Mouse (Mus musculus): ENCODE results near the gene Taz. TPM values are rescaled to one million over a fixed set of nuclear protein-coding genes. Genes with fewer than 3 reads are reported as not detected.
A peak's percentile ranks its signal among the peaks of the same experiment; 100 is the strongest.

Gene Taz
- polyA plus RNA-seq, 1 experiment from 2014 or later: 88.2 TPM

DNA sequence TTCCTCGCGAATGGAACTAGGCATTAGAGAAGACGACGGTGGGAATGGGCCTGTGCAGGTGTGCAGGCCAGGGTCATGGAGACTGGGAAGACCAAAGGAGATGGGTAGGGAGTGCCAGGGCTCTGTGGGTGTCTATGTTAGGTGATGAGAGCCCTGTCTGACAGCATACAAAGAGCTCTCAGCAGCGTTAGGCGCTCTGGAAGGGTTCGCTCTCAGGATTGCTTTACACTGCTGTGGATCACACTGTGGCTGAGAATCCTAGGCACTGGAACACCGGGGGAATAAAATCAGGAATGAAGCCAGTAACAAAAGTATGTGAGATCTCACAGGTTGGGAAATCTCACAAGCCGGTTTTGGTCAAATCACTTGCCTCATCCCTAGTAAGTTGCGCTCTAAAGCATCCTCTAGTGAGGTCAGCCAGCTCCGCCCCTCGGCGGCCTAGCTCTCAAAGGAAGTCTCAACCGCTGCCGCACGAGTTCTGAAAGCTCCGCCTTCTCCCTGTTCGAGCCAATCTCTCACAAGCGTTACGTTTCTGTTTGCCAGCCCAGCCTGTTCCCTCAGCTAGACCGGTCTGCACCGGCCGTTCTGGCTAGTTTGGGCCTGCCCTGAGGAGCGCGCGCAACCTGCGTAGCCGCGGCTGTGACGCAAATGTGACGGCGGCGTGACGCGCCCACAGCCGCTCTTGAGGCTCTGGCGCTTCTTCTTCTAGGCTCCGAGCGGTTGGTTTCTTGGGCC, 27.4 kb upstream of the Taz start, which contains the start of gene Emd:
Gene Emd (plus strand): TSS at position 535 of the 735 bp plus-strand sequence.
- peaks cover 6% of the 10 kb centered on the region for H3K4me1 ChIP-seq
- peak within 1 kb of the TSS; percentile 94 for H3K27ac ChIP-seq
- peak; percentile 98 for ATAC-seq (replicated peaks; ENCODE audit: low FRiP score)
- peak within 1 kb of the TSS; percentile 74 for H3K9ac ChIP-seq
- WGBS: 28% methylated on average over 39 of the region's 39 CpGs
- no peaks in the 10 kb centered on the region for H3K27me3 ChIP-seq
- H3K4me3 ChIP-seq (replicated peaks): peak within 1 kb of the TSS; percentile 60
- peak within 1 kb of the TSS; percentile 63 for H3K4me2 ChIP-seq
- H3K9me3 ChIP-seq (replicated peaks): no peaks in the 10 kb centered on the region
- H3K36me3 ChIP-seq: peaks cover 27% of the 10 kb centered on the region

DNA sequence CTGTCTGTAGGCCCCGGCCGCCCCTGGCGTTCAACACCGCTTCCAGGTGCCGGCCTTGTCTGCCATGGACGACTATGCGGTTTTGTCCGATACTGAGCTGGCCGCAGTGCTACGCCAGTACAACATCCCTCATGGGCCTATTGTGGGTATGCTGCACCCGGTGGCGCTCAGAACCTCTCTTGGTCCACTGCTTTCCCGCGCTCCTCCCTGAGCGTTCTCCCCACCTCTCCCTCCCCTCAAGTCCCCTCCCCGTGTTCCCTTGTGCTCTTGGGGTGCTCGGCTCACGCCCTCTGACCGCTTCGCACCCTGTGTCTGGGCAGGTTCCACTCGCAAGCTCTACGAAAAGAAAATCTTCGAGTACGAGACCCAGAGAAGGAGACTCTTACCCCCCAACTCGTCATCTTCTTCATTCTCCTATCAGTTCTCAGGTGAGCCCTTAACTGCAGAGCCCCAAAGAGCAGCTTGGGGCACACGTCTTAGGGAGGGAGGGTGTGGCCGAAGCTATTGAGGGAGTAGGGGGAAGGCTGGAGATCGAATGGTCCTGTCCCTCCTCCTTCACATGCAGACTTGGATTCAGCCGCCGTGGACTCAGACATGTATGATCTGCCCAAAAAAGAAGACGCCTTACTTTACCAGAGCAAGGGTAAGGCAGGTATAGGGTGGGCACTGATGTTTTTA, 26.7 kb upstream of the Taz start:
- Histone ChIP-seq H3K4me1 (peaks cover 5% of the 10 kb centered on the region), H3K4me2 (peak overlapping the region; percentile 63), H3K9ac (peak overlapping the region; percentile 74), H3K27me3 (no peaks in the 10 kb centered on the region), H3K9me3 (replicated peaks) (no peaks in the 10 kb centered on the region), H3K36me3 (peaks cover 30% of the 10 kb centered on the region), H3K27ac (peak overlapping the region; percentile 94), H3K4me3 (replicated peaks) (peak overlapping the region; percentile 60)
- peak; percentile 77 for ATAC-seq (replicated peaks; ENCODE audit: low FRiP score)
- WGBS: 21% methylated on average over 31 of the region's 31 CpGs

DNA sequence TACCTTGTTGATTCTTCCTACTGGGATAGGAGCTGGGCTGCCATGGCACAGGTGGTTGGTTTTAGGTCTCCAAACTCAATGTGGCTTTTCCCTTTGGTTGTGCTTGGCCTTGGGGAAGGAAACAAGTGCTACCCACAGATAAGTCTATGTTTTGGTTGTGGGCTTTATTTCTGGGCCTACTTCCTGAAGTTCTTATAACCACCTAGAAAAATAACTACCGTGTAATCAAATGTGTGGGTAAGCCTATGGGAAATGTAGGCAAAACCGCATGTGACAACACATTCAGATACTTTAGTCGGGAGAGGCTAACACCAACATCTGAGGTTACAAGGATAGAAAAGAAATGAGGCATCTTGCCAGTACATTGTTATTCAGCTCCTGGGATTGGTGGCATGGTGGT, 24.0 kb upstream of the Taz start:
- Histone ChIP-seq H3K4me2 (no peak overlapping the region), H3K27ac (no peak overlapping the region), H3K36me3 (peaks cover 33% of the 10 kb centered on the region), H3K9me3 (replicated peaks) (no peaks in the 10 kb centered on the region), H3K4me1 (peaks cover 5% of the 10 kb centered on the region), H3K27me3 (no peaks in the 10 kb centered on the region), H3K4me3 (replicated peaks) (no peak overlapping the region), H3K9ac (no peak overlapping the region)
- no peak for ATAC-seq (replicated peaks; ENCODE audit: low FRiP score)
- WGBS: 94% methylated on average over 3 of the region's 3 CpGs

DNA sequence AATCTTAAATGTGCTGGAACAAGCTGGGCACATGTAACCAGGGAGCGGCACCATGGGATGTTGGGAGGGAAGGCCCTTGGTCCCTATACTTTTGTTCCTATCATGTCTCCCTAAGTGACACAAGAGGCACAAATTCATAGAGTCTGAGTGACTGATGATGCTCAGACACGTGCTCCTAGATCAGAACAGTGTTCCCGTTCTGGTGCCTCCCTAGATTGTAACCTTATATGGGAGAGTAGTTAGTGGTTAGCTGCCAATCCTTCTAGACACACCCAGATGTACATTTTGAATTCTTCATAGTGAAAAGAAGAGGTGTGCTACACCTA, 12.0 kb upstream of the Taz start:
- H3K36me3 ChIP-seq: 0 out of 2 replicates have a peak, but pooled peaks cover 14% of the 10 kb centered on the region
- H3K27ac ChIP-seq: peak overlapping the region; percentile 96
- no peaks in the 10 kb centered on the region for H3K9me3 ChIP-seq (replicated peaks)
- peak overlapping the region; percentile 56 for H3K4me2 ChIP-seq
- no peaks in the 10 kb centered on the region for H3K27me3 ChIP-seq
- H3K4me1 ChIP-seq: 0 out of 2 replicates have a peak, but pooled peaks cover 4% of the 10 kb centered on the region
- peak overlapping the region; percentile 61 for H3K4me3 ChIP-seq (replicated peaks)
- 27% methylated on average over 3 of the region's 3 CpGs for WGBS
- ATAC-seq (replicated peaks; ENCODE audit: low FRiP score): peak; percentile 44
- peak overlapping the region; percentile 45; the same call in 1 of the 2 replicates for H3K9ac ChIP-seq

DNA sequence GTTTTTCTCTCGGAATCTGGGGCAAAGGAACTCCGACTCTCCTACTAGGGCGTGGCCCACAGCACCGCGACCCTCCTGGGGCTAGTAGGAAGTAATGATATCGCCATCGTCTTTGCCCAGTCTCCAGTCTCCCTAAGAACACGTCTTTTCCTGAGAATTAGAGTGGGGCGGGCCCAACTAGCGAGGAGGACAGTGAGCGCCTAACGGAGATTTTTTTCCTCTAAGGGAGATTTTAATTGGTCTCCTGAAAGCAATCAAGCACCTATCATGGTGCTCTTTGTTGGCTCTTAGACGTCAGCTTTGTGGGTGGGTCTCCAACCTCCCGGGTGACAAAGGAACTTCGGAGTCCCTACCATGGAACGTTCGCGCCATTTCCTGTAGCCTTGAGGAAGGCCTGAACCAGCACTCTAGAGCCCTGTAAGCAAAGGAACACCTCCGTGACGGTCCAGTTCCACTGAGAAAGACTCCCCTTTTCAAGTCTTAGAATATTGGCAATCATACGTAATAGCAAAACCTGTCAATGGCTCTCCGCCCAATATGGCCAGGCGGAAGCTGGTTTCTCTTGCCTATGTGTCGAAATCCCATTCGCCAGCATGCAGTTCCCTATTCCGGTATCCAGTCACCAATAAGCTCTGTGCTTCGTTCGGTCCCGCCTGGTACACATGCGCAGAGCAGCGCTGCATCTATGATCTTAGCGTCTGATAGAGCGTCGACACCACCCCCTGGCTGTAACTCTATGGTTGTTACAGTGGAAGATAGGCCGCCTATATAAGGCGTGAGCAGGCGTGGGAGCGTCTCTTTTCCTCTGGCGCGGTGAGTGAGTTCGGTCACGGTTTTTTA, 11.4 kb upstream of the Taz start, which contains the start of gene Rpl10:
Gene Rpl10 (plus strand): TSS at position 751 of the 840 bp plus-strand sequence.
- Histone ChIP-seq H3K27ac (peak within 1 kb of the TSS; percentile 96), H3K36me3 (0 out of 2 replicates have a peak, but pooled peaks cover 14% of the 10 kb centered on the region), H3K9ac (peak within 1 kb of the TSS; percentile 70), H3K4me1 (0 out of 2 replicates have a peak, but pooled peaks cover 4% of the 10 kb centered on the region), H3K9me3 (replicated peaks) (no peaks in the 10 kb centered on the region), H3K4me2 (peak within 1 kb of the TSS; percentile 56), H3K4me3 (replicated peaks) (peak within 1 kb of the TSS; percentile 61), H3K27me3 (no peaks in the 10 kb centered on the region)
- WGBS: 14% methylated on average over 42 of the region's 42 CpGs
- ATAC-seq (replicated peaks; ENCODE audit: low FRiP score): peak; percentile 95

DNA sequence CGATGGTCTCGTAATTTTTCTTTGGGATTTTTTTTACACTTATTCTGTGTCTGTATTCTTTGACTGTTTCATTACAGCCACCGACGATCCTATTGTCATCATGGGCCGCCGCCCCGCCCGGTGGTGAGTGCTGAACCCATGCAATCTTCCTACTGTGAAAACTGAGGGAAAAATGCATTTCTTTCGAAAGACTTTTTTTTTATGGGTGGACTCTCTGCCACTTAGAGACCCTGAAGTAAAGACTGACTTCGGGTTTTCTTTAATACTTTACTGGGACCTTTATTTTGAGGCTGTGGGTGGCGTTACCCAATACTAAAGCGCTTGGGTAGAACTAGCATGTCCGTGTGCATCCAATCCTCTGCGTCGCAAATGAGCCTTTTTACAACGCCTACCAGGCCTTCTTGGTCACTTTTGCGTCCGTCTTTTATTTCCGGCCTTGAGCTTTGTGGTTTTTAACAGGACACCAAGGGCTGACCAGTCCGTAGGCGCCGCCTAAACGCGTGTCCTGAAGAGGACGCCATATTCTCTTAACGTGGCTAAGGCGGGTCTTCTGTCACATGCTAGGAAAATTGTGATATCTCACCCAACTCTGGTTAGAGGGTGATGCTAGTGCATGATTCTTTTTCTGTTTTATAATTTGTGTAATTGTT, 10.7 kb upstream of the Taz start:
- Histone ChIP-seq H3K4me2 (peak overlapping the region; percentile 56), H3K9me3 (replicated peaks) (no peaks in the 10 kb centered on the region), H3K27me3 (no peaks in the 10 kb centered on the region), H3K36me3 (0 out of 2 replicates have a peak, but pooled peaks cover 14% of the 10 kb centered on the region), H3K27ac (peak overlapping the region; percentile 79), H3K4me3 (replicated peaks) (peak overlapping the region; percentile 61), H3K9ac (peak overlapping the region; percentile 70), H3K4me1 (0 out of 2 replicates have a peak, but pooled peaks cover 4% of the 10 kb centered on the region)
- 19% methylated on average over 27 of the region's 27 CpGs for WGBS
- no peak for ATAC-seq (replicated peaks; ENCODE audit: low FRiP score)

DNA sequence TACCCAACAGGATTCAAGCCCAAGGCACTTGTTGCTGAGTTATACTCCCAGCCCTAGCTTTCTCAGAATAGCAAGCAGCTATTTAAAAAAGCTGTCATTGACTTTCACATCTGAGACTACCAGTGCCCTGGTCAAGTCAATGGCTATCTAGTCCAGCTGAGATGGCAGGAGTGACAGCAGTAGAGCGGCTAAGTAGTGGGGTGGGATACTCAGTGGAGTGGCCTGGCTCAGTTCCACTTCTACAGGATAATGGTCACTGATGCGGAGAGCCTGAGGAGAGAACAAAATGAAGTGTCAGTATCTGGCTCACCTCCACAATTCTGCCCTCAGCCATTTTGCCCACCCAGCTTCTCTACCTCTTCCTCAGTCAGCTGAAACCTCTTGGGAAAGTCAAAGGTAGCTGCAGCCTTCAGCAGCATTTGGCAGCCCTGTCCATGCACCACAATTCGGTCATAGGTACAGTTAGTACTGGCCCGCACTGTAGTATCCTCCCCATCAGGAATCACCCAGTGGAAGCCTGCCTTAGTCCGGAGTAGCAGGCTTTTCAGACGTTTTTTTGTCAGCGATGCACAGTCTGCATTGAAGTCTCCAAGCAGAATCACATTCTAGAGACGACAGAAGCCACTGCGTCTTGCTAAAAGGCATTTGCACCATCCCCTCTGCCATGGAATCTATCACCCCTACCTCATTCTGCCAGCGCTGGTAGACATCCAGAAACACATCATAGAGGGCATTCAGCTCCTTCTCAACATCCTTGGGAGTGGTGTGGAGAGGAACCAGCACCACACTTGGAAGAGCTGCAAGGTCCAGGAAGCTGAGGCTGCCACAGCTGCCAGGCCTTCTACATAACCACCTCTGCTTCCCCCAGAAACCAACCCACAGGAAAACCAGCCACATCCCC, 8.0 kb upstream of the Taz start:
- no peak overlapping the region for H3K4me3 ChIP-seq (replicated peaks)
- WGBS: 36% methylated on average over 10 of the region's 10 CpGs
- H3K27ac ChIP-seq: peak overlapping the region; percentile 27; the same call in 1 of the 2 replicates
- no peak for ATAC-seq (replicated peaks; ENCODE audit: low FRiP score)
- H3K27me3 ChIP-seq: no peaks in the 10 kb centered on the region
- no peaks in the 10 kb centered on the region for H3K9me3 ChIP-seq (replicated peaks)
- H3K4me2 ChIP-seq: no peak overlapping the region
- 0 out of 2 replicates have a peak, but pooled peaks cover 14% of the 10 kb centered on the region for H3K36me3 ChIP-seq
- 0 out of 2 replicates have a peak, but pooled peaks cover 4% of the 10 kb centered on the region for H3K4me1 ChIP-seq
- no peak overlapping the region for H3K9ac ChIP-seq

DNA sequence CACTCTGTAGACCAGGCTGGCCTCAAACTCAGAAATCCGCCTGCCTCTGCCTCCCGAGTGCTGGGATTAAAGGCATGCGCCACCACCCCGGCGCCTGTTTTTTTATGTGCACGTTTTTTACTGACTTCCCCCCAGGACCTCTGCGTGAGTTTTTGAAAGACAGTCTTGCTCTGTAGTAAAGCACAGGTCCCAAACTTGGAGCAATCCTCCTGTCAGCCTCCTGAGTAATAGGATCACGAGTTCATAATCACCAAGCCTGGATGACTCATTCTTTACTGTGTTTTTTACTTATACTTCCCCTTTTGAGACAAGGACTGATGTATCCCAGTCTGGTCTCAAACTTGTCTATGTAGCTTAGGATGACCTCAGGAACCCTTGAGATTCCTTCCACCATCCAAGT, 3.8 kb upstream of the Taz start:
- WGBS: 71% methylated on average over 8 of the region's 8 CpGs
- H3K9ac ChIP-seq: no peak overlapping the region
- H3K4me1 ChIP-seq: 0 out of 2 replicates have a peak, but pooled peaks cover 6% of the 10 kb centered on the region
- no peak for ATAC-seq (replicated peaks; ENCODE audit: low FRiP score)
- H3K27ac ChIP-seq: no peak overlapping the region
- no peak overlapping the region for H3K4me2 ChIP-seq
- no peak overlapping the region for H3K4me3 ChIP-seq (replicated peaks)
- no peaks in the 10 kb centered on the region for H3K9me3 ChIP-seq (replicated peaks)
- no peaks in the 10 kb centered on the region for H3K27me3 ChIP-seq
- 0 out of 2 replicates have a peak, but pooled peaks cover 5% of the 10 kb centered on the region for H3K36me3 ChIP-seq

DNA sequence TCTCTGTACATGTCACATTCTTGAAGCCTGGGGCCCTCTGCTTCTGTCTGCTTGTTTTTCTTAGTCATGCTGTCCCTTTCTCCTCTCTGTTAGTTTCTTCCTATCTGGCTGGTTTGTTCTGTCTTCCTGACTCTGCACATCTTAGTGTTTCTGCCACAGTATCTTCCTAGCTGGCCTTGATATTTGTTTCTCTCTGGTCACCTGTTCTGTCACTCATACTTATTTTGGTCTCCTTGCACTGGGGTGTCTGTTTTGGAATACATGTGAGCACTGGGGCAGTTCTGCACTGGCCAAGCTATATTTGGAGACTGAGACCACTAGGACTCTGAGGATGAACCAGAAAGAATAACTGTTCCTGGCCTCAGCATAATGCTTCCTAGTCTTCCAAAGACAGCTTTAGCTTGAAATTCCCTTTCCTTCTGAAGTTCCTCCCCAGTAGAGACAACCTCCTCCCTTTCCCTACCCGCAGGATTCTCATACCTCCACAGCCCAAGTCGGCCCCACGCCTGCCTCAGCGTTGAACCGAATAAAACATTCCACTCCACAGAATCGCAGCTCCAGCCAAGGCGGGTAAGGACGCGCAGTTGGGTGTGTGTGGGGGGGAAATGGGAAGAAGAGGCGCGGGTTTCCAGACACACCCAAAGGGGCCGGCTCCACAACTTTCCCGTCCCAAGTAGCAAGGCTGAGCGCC, 526 bp upstream of the Taz start:
- 16% methylated on average over 13 of the region's 14 CpGs for WGBS
- ATAC-seq (replicated peaks; ENCODE audit: low FRiP score): peak; percentile 2; the same call in 1 of the 2 replicates
- H3K27ac ChIP-seq: peak overlapping the region; percentile 80

More for the DNA sequence above, 526 bp upstream of the Taz start:
- Histone ChIP-seq H3K4me3 (replicated peaks) (peak overlapping the region; percentile 62), H3K4me2 (peak overlapping the region; percentile 70), H3K9ac (peak overlapping the region; percentile 64), H3K27me3 (no peaks in the 10 kb centered on the region), H3K4me1 (peaks cover 15% of the 10 kb centered on the region), H3K9me3 (replicated peaks) (no peaks in the 10 kb centered on the region), H3K36me3 (no peaks in the 10 kb centered on the region)

Data from kidney, embryonic 15.5 days (tissue).